Mouse (Mus musculus) erythroblast, embryonic 14.5 days (primary cell): Measurements from ENCODE around the gene Oaz1. TPM values are rescaled to one million over a fixed set of nuclear protein-coding genes. Genes with fewer than 3 reads are reported as not detected.

Experiments
- H3K27me3 ChIP-seq: 2 replicates; pipeline ENCODE4 v1.6.1; 2012; ENCODE audit warnings: inconsistent platforms; ENCODE audit not compliant: control insufficient read depth
- H3K36me3 ChIP-seq: 2 replicates; pipeline ENCODE4 v1.6.1; 2012; ENCODE audit warnings: mild to moderate bottlenecking, inconsistent platforms; ENCODE audit not compliant: control insufficient read depth
- H3K4me1 ChIP-seq: 2 replicates; pipeline ENCODE4 v1.6.1; 2012; ENCODE audit warnings: inconsistent platforms; ENCODE audit not compliant: control insufficient read depth
- H3K4me3 ChIP-seq: replicated peaks from 2 replicates; pipeline ENCODE3; 2012; ENCODE audit warnings: moderate library complexity, mild to moderate bottlenecking, inconsistent platforms
- H3K9me3 ChIP-seq: 2 replicates; pipeline ENCODE4 v1.6.1; 2012; ENCODE audit warnings: low read length, inconsistent platforms, mixed read lengths; ENCODE audit not compliant: control insufficient read depth
- GATA1 ChIP-seq: IDR thresholded peaks from 2 replicates; pipeline ENCODE4 v1.6.1; 2012; ENCODE audit warnings: low read length, inconsistent platforms, mixed read lengths
- TAL1 ChIP-seq: IDR thresholded peaks from 3 replicates; pipeline ENCODE4 v1.6.1; 2012; ENCODE audit warnings: low read length, inconsistent platforms, mixed read lengths
- polyA plus RNA-seq: library from polyadenylated mRNA; stranded (reverse); fragments of >175 nt; gene quantifications from 2 replicates; pipeline ENCODE4 v1.2.3, GENCODE M21; 2012

Gene Oaz1
- polyA plus RNA-seq, 1 experiment, result 1,446 TPM

- Histone ChIP-seq H3K9me3 (no peaks in the 10 kb centered on the region; the same call in 1 of the 2 replicates), H3K27me3 (peaks cover 96% of the 10 kb centered on the region), H3K36me3 (no peaks in the 10 kb centered on the region), H3K4me3 (no peak overlapping the region), H3K4me1 (peaks cover 8% of the 10 kb centered on the region)
- TF ChIP-seq GATA1, result no peak
- TF ChIP-seq TAL1, result no peak
These were observed 15.9 kb downstream of the Oaz1 start for GRCm38 (mm10) chr10:80842334-80842733.

DNA sequence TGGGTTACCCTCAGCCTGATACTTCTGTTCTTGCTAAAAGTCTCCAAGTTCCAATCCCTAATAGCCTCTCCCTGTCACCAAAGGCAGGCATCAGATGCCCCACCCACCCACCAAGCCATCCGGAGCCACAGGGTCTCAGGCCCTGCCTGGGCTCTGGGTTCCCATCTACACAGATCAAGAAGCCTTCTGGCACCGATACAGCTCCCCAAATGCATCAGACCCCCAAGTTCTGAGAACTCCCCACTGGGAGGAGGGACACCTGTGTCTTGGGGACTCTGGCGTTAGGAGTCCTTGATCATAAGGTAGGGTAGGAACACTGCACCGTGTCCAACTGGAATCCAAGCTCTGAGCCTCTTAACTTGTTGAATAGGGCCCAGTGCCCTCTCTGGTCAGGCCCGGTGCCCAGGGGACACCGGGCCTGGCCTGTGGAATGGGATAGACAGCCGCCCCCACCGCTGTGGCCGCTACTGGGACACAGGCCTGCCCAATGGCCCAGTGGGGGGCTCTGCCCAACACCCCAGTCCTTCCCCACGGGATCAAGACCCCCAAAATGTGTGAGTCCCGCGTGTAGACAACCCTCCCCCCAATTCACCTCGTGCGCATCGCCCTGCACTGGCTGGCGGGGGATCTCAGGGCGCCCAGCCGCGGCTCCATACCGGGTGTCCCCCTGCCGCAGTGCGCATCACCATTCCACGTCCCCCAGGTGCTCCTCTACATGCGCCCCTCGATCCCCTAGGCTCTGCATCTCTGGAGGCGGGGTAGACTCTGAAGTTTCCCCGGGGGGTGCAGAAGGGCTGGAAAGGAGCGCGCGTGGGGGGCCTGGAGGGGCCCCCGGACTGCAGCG lies 16.9 kb downstream of the Oaz1 start:
- no peaks in the 10 kb centered on the region for H3K36me3 ChIP-seq
- no peaks in the 10 kb centered on the region; the same call in 1 of the 2 replicates for H3K9me3 ChIP-seq
- TF ChIP-seq GATA1 (no peak), TAL1 (no peak)
- no peak overlapping the region for H3K4me3 ChIP-seq
- peaks cover 86% of the 10 kb centered on the region for H3K27me3 ChIP-seq
- H3K4me1 ChIP-seq, result peaks cover 8% of the 10 kb centered on the region

DNA sequence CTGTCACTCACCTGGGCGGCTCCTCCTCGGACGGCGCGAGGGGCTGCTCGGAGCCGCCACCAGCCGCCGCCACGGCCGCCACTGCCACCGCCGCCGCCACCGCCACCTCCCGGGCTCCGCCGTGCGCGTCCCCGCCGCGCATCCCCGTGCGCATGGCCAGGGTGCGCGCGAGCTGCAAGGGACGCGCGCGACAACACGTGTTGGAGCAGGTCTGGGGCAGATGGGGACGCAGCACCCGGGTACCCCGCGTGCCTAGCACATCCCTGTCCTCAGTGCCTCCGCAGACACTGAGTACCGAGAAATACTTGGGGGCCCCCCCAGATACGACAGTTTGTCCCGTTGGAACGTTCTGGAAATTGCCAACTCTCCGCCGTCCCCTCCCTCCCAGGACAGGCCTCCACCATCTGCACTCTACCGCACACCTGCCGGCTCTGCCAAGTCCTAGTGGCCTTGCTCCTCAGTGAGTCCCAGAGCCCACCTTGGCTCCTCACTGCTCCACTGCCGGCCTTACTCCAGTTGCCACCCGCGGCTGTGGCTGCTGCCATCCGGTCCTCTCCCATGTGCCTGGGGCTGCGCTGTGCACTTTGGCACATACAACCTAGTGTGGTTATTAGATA lies 17.6 kb downstream of the Oaz1 start, which contains the start of gene Lingo3:
Gene Lingo3 (minus strand): TSS at position 109 of the 617 bp plus-strand sequence.
- H3K36me3 ChIP-seq, result no peaks in the 10 kb centered on the region
- peaks cover 15% of the 10 kb centered on the region for H3K4me1 ChIP-seq
- H3K27me3 ChIP-seq, result peaks cover 79% of the 10 kb centered on the region
- TF ChIP-seq TAL1 (no peak), GATA1 (no peak)
- no peak within 1 kb of the TSS for H3K4me3 ChIP-seq
- no peaks in the 10 kb centered on the region; the same call in 1 of the 2 replicates for H3K9me3 ChIP-seq

DNA sequence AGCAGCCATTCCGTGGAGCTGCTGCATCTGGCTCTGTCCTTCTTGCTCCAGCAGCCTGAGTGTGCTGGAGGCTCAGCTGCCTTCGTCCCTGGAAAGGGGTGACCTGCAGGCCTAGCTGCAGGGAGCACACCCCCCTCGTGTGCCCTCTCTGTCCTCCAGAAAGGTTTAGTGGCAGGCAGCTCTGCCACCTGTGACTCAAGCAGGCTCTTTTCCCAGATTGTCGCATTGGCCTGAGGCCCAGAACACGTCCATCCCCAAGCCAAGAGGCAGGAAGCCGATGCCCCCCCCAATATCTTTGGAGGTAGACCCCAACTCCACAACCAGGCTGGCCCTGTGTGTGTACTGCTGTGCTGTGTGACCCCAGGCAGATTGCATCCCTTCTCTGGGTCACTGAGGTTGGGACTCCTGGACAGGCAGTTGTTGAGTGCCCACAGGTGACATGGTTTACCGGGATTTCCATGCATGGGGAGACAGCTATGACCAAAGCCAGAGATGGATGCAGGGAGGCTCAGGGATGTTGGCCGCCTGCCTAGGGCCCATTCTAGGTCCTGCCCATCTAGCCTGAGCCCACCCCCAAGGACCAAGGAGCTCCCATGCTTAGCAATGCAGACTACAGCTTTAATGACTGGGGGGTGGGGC lies 18.7 kb downstream of the Oaz1 start:
- no peaks in the 10 kb centered on the region; the same call in 1 of the 2 replicates for H3K9me3 ChIP-seq
- peaks cover 11% of the 10 kb centered on the region for H3K36me3 ChIP-seq
- no peak overlapping the region for H3K4me3 ChIP-seq
- TF ChIP-seq TAL1, result no peak
- no peak for TF ChIP-seq GATA1
- H3K4me1 ChIP-seq, result peaks cover 26% of the 10 kb centered on the region
- peaks cover 71% of the 10 kb centered on the region for H3K27me3 ChIP-seq

GRCm38 (mm10) chr10:80845732-80846131 lies 19.3 kb downstream of the Oaz1 start:
- H3K36me3 ChIP-seq, result peaks cover 16% of the 10 kb centered on the region
- H3K9me3 ChIP-seq, result no peaks in the 10 kb centered on the region; the same call in 1 of the 2 replicates
- peaks cover 29% of the 10 kb centered on the region for H3K4me1 ChIP-seq
- TF ChIP-seq TAL1 (no peak), GATA1 (no peak)
- H3K4me3 ChIP-seq, result no peak overlapping the region
- peaks cover 65% of the 10 kb centered on the region for H3K27me3 ChIP-seq

DNA sequence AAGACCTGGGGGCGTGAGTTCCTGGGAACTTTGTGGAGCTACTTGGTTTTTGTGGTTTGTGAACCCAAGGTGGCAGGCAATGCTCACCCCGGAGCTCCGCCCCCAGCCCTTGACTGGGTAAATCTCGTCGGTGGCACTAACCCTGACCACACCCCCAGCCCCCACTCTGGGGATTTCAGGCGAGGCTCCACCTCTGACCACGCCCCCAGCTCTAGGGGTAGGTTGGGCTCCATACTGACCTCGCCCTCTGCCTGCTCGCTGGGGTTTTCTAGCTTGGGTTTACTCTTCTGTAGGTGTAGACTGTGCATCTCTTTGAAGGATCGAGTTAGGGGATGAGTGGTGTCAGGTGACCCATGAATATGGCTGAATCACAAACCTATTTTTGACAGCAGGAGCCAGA lies 22.1 kb downstream of the Oaz1 start:
- Histone ChIP-seq H3K4me1 (peaks cover 49% of the 10 kb centered on the region), H3K27me3 (peaks cover 37% of the 10 kb centered on the region), H3K9me3 (no peaks in the 10 kb centered on the region; the same call in 1 of the 2 replicates), H3K36me3 (peaks cover 44% of the 10 kb centered on the region), H3K4me3 (no peak overlapping the region)
- TF ChIP-seq GATA1, result no peak
- no peak for TF ChIP-seq TAL1

DNA sequence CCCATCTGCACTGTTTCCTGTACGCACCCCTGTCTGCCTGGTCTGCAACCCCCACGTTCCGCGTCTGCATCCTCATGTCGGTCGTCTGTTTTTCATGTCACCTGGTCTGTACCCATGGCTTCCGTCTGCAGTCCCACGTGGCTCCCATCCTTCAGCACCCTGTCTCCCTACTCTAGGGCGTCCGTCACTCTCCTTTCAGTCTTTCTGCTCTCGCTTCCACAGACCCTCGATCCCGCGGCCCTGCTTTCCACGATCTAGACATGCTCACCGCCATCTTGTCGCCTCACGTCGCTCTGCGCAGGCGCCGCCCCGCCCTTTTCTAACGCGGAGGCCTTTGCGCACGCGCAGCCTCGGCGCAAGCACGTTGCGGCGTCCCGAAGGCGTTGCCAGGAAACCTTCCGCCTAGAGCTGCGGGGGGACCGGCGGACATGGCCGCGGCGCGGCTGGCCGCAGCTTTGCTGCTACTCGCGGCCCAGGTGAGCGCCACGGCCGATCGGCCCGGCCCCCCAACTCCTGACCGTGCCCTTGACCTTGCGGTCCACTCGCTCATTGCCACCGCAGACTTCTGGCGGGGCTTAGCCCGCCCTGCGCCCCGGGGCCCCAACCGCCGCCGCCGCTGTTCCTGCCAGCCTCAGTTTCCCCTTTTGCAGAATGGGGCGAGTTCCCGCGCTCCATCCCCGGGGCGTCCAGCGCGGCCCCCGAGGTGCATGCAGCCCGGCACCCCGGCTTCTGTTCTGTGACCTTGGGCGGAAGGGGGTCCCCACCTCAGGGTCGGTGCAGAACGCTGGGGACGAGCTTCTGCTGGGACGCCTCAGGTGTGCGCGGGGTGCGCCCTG lies 28.7 kb downstream of the Oaz1 start, which contains the start of the genes Lsm7 and Sppl2b:
Gene Lsm7 (minus strand): TSS at position 297 of the 836 bp plus-strand sequence.
Gene Sppl2b (plus strand): TSS at position 363 of the 836 bp plus-strand sequence.
- no peak for TF ChIP-seq TAL1
- H3K9me3 ChIP-seq, result no peaks in the 10 kb centered on the region
- no peaks in the 10 kb centered on the region for H3K27me3 ChIP-seq
- H3K4me3 ChIP-seq, result peak within 1 kb of the TSS; percentile 74
- H3K4me1 ChIP-seq, result peaks cover 85% of the 10 kb centered on the region
- H3K36me3 ChIP-seq, result peaks cover 80% of the 10 kb centered on the region

- Histone ChIP-seq H3K9me3 (no peaks in the 10 kb centered on the region), H3K27me3 (no peaks in the 10 kb centered on the region), H3K4me1 (peaks cover 85% of the 10 kb centered on the region), H3K4me3 (peak overlapping the region; percentile 74), H3K36me3 (peaks cover 78% of the 10 kb centered on the region)
- TF ChIP-seq GATA1, result 0 out of 2 replicates have a peak, but pooled peaks have one; percentile 39
- TF ChIP-seq TAL1, result no peak
These were observed 29.3 kb downstream of the Oaz1 start for GRCm38 (mm10) chr10:80855749-80856073.
